Mouse (Mus musculus) ES-E14 (cell line): ENCODE measurements at regions not wholly inside any gene's neighbourhood (a gene's known extent, or its start where the extent isn't known, plus 50 kb on each side); places are given as distances from the start of the nearest gene placed in this dataset.

ENCODE experiments used
- DNase-seq: peaks from one replicate; pipeline ENCODE4 v3.0.0-alpha.2; 2013; ENCODE audit warnings: low read depth, low spot score
- H3K27ac ChIP-seq: 2 replicates; pipeline ENCODE4 v1.5.1; 2012; ENCODE audit warnings: low read depth, mild to moderate bottlenecking, low read length, moderate library complexity, mixed read lengths; ENCODE audit not compliant: poor library complexity, insufficient read depth, severe bottlenecking
- H3K36me3 ChIP-seq: 2 replicates; pipeline ENCODE4 v1.6.1; 2012; ENCODE audit warnings: mild to moderate bottlenecking, low read length, moderate library complexity, mixed read lengths; ENCODE audit not compliant: control insufficient read depth, poor library complexity, insufficient read depth, severe bottlenecking
- H3K4me1 ChIP-seq, 2 experiments: fragments of 150-350 bp in 1 of 2; sonication (generic) in 1 of 2; 2 replicates each; pipeline ENCODE4 v1.6.1; 2012; ENCODE audit warnings: low read length in 2 of 2, mild to moderate bottlenecking in 1 of 2, mixed read lengths in 1 of 2; ENCODE audit not compliant: control insufficient read depth in 2 of 2, insufficient read depth in 2 of 2, poor library complexity in 1 of 2
- H3K4me3 ChIP-seq, 2 experiments: fragments of 150-350 bp in 1 of 2; sonication (generic) in 1 of 2; 2 replicates each; pipeline ENCODE4 v1.5.1; 2012; ENCODE audit warnings: low read length in 2 of 2, low read depth in 1 of 2, mild to moderate bottlenecking in 1 of 2, mixed read lengths in 1 of 2; ENCODE audit not compliant: insufficient read depth in 1 of 2, poor library complexity in 1 of 2, severe bottlenecking in 1 of 2
- H3K9ac ChIP-seq: 2 replicates; pipeline ENCODE4 v1.6.1; 2012; ENCODE audit warnings: low read depth, mild to moderate bottlenecking, low read length, mixed read lengths; ENCODE audit not compliant: poor library complexity, insufficient read depth, severe bottlenecking
- H3K9me3 ChIP-seq: fragments of 150-350 bp; sonication (generic); 2 replicates; pipeline ENCODE4 v1.6.1; 2012; ENCODE audit warnings: low read depth, mild to moderate bottlenecking, low read length; ENCODE audit not compliant: control insufficient read depth, insufficient read depth
- CHD2 ChIP-seq: IDR thresholded peaks from 2 replicates; pipeline ENCODE4 v1.6.1; 2014; ENCODE audit warnings: mild to moderate bottlenecking, low read depth, low read length, inconsistent platforms
- HCFC1 ChIP-seq: IDR thresholded peaks from 2 replicates; pipeline ENCODE4 v1.6.1; 2012; ENCODE audit warnings: low read length, inconsistent platforms, borderline replicate concordance; ENCODE audit not compliant: insufficient read depth
- MAFK ChIP-seq: IDR thresholded peaks from 2 replicates; pipeline ENCODE4 v1.6.1; 2014; ENCODE audit warnings: mild to moderate bottlenecking, low read depth, low read length, inconsistent platforms; ENCODE audit not compliant: insufficient read depth
- ZC3H11A ChIP-seq: IDR thresholded peaks from 2 replicates; pipeline ENCODE4 v1.6.1; 2012; ENCODE audit warnings: low read depth, mild to moderate bottlenecking, inconsistent platforms, low read length, borderline replicate concordance
- ZNF384 ChIP-seq: IDR thresholded peaks from 2 replicates; pipeline ENCODE4 v1.6.1; 2012; ENCODE audit warnings: low read depth, low read length, inconsistent platforms
- in situ Hi-C, 2 experiments: fragments of 600-800 bp; cut with MboI; formaldehyde crosslinking; loops; one replicate each; pipeline ENCODE4 v1.15.1; 2025; ENCODE audit warnings: low sequenced_read_pairs in 2 of 2, inconsistent platforms in 1 of 2; ENCODE audit not compliant: unreplicated experiment in 2 of 2

DNA sequence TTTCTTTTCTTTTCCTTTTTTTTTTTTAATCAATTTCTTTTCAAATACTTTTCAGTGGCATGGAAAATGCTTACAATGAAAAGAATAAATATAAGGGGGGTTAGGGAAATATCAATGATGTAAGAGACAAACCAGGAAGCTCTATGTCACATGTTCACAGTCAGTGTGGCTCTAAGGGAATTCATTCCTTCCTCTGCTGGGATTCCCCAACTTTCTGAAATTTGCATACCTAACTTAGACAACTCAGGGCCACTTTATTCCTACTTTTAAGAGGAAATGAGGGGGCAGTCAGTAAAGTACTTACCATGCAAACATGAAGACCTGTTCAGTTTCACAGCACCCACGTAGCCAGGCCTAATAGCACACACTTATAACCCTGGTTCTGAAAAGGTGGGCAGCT is 88.6 kb downstream of the Psmg1 start:
- DNase-seq = no peak
- no peaks in the 10 kb centered on the region for H3K9me3 ChIP-seq
- in situ Hi-C loops = no loop called here
- no peak for TF ChIP-seq ZC3H11A
- no peak for TF ChIP-seq ZNF384
- no peak for TF ChIP-seq CHD2
- no peak for TF ChIP-seq MAFK
- no peaks in the 10 kb centered on the region for H3K36me3 ChIP-seq
- no peak overlapping the region for H3K27ac ChIP-seq
- H3K9ac ChIP-seq = no peak overlapping the region
- no peak overlapping the region for H3K4me3 ChIP-seq
- no peaks in the 10 kb centered on the region for H3K4me1 ChIP-seq

- Histone ChIP-seq H3K4me3 (no peak overlapping the region), H3K27ac (no peak overlapping the region), H3K9ac (no peak overlapping the region), H3K36me3 (no peaks in the 10 kb centered on the region), H3K4me1 (no peaks in the 10 kb centered on the region), H3K9me3 (no peaks in the 10 kb centered on the region)
- in situ Hi-C loops = no loop called here
- no peak for DNase-seq
- TF ChIP-seq MAFK (no peak), CHD2 (no peak), ZNF384 (no peak), HCFC1 (no peak), ZC3H11A (no peak)
Measured at GRCm38 (mm10) chr16:95901388-95901787, 89.4 kb downstream of the Psmg1 start.

- in situ Hi-C loops = no loop called here
- no peaks in the 10 kb centered on the region for H3K4me1 ChIP-seq
- H3K27ac ChIP-seq = no peak overlapping the region
- no peaks in the 10 kb centered on the region for H3K9me3 ChIP-seq
- H3K9ac ChIP-seq = no peak overlapping the region
- DNase-seq = no peak
- H3K36me3 ChIP-seq = no peaks in the 10 kb centered on the region
- no peak for TF ChIP-seq ZC3H11A
- no peak for TF ChIP-seq MAFK
- no peak for TF ChIP-seq ZNF384
- no peak for TF ChIP-seq CHD2
- TF ChIP-seq HCFC1 = no peak
- no peak overlapping the region for H3K4me3 ChIP-seq
Measured at GRCm38 (mm10) chr16:95900181-95900580, 90.6 kb downstream of the Psmg1 start.

GRCm38 (mm10) chr16:95899672-95900071 is 91.1 kb downstream of the Psmg1 start:
- no peak for DNase-seq
- no peaks in the 10 kb centered on the region for H3K4me1 ChIP-seq
- H3K27ac ChIP-seq = no peak overlapping the region
- in situ Hi-C loops = no loop called here
- no peak overlapping the region for H3K4me3 ChIP-seq
- H3K9ac ChIP-seq = no peak overlapping the region
- TF ChIP-seq HCFC1 = no peak
- no peak for TF ChIP-seq MAFK
- no peak for TF ChIP-seq ZNF384
- TF ChIP-seq CHD2 = 0 out of 2 replicates have a peak, but pooled peaks have one; percentile 52
- no peak for TF ChIP-seq ZC3H11A
- no peaks in the 10 kb centered on the region for H3K36me3 ChIP-seq
- no peaks in the 10 kb centered on the region for H3K9me3 ChIP-seq

- H3K4me3 ChIP-seq = no peak overlapping the region
- no peaks in the 10 kb centered on the region for H3K36me3 ChIP-seq
- H3K9ac ChIP-seq = no peak overlapping the region
- H3K4me1 ChIP-seq = no peaks in the 10 kb centered on the region
- H3K9me3 ChIP-seq = no peaks in the 10 kb centered on the region
- H3K27ac ChIP-seq = no peak overlapping the region
- no peak for DNase-seq
- in situ Hi-C loops = no loop called here
- TF ChIP-seq CHD2 = no peak
- TF ChIP-seq ZNF384 = no peak
- no peak for TF ChIP-seq MAFK
- no peak for TF ChIP-seq ZC3H11A
- no peak for TF ChIP-seq HCFC1
Measured at GRCm38 (mm10) chr16:95897843-95898242, 92.9 kb downstream of the Psmg1 start.
